Mouse (Mus musculus) yolk sac, embryonic 10.5 days (tissue): Measurements from ENCODE around the gene Bcl2.

Source experiments
- DNase-seq: peaks from one replicate; pipeline ENCODE4 v3.0.0-alpha.2; 2017; ENCODE audit warnings: low spot score

Bcl2 gene

GRCm38 (mm10) chr1:106664978-106665377, 49.1 kb downstream of the Bcl2 start:
- no peak for DNase-seq

- no peak for DNase-seq
These were observed 51.6 kb downstream of the Bcl2 start for GRCm38 (mm10) chr1:106662486-106662885.

- no peak for DNase-seq
These were observed 55.7 kb downstream of the Bcl2 start for GRCm38 (mm10) chr1:106658293-106658847.

DNA sequence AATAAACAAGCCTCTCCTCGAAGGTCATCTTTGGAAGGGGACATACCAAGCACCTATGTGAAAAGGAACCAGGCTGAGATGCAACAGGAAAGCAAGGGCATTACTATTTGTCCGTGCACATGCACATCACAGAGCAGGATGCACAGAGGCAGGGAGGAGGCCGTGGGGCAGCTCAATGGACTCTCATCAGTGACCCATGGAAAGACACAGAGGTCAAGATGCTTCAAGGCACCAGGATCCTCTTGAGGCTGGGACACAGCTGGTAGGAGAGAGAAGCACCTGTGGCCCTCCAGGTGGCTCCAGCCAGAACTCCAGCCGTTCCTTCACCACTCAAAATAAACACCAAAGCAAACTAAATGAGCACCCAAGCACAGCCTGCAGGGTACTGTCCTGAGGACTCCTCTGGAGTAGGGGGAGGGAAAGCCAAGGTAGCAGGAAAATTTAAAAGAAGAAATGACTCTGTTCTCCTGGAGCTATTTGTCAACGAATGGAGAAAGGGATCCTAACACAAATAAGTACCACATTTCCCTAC, 57.8 kb downstream of the Bcl2 start:
- no peak for DNase-seq

DNA sequence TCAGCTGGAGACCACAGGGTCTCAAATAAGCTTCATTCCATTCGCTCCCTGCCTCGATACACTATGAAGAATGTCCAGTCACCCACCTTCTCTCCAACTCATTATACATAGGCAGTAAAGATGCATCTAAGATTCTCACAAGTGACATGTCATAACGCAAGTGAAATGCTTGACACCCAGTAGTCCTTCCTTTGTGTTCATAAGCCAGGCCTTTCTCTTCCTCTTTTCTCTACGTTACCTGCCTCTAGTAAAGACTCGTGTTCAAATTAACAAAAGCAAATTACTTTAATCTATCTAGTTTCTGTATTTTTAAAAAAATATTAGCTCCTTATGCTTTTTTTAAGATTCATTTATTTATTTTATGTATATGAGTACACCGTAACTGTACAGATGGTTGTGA, 59.8 kb downstream of the Bcl2 start:
- DNase-seq: no peak

DNA sequence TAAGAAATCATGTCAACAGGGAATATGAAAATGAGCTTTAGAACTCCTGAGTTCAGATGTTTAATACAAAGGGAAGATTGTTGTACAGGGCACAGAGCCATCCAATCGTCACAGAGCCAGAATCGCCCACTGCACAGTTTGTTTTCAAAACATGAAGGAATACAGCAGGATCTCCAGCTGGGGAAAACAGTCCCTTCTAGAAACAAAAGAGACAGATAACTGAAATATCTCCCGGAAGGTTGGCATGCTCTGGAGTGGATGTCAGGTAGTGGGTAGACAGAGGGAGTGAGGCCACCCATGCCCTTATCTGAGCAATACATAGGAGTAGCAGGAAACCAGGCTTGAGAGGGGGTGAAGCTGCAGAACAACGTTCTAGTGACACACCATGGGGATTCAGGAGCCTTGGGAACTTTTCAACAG, 60.6 kb downstream of the Bcl2 start:
- DNase-seq: no peak

- no peak for DNase-seq
These were observed 62.9 kb downstream of the Bcl2 start for GRCm38 (mm10) chr1:106651211-106651610.

DNA sequence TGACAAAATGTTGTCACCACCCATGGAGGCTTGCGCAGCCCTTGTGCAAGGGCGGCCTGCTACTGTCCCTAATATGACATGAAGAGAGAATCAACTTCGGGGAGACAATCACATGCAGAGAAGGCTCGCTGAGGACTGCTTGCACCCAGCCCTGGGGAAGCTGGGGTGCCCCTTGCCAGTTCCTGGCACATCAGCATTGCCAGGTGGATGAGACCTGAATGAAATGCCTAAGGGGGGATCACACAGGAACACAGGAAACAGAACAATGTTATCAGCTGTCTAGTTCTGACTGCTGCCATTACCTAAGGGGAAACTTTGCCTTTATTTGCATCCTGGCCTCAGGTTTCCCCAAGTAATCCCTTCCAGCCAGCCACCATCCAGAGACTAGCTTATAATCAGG, 63.6 kb downstream of the Bcl2 start:
- no peak for DNase-seq

GRCm38 (mm10) chr1:106647336-106647735, 66.7 kb downstream of the Bcl2 start:
- no peak for DNase-seq

- DNase-seq: no peak
These were observed 69.5 kb downstream of the Bcl2 start for GRCm38 (mm10) chr1:106644566-106644965.

- DNase-seq: no peak
These were observed 70.5 kb downstream of the Bcl2 start for GRCm38 (mm10) chr1:106643527-106643926.

DNA sequence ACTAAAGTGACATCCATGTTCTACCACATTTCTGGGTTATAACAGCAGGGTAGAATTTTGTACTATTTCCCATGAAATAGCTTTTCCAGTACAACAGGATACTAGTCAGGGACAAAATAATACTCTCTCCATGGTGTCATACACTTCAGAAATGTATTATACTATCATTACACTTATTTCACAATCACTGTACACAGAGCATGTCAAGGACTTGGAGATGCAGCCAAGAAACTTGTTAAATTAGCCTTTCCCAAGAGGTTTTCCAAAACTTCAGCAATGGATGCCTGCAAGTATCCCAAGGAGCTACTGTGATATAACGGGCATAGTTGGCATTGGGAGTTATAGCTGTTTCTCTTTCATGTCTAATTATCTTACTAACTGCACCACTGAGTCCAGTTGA, 73.5 kb downstream of the Bcl2 start:
- DNase-seq: no peak

- DNase-seq: no peak
These were observed 76.4 kb downstream of the Bcl2 start for GRCm38 (mm10) chr1:106637705-106638104.

GRCm38 (mm10) chr1:106636714-106637113, 77.4 kb downstream of the Bcl2 start:
- no peak for DNase-seq

- no peak for DNase-seq
These were observed 80.9 kb downstream of the Bcl2 start for GRCm38 (mm10) chr1:106633207-106633606.

DNA sequence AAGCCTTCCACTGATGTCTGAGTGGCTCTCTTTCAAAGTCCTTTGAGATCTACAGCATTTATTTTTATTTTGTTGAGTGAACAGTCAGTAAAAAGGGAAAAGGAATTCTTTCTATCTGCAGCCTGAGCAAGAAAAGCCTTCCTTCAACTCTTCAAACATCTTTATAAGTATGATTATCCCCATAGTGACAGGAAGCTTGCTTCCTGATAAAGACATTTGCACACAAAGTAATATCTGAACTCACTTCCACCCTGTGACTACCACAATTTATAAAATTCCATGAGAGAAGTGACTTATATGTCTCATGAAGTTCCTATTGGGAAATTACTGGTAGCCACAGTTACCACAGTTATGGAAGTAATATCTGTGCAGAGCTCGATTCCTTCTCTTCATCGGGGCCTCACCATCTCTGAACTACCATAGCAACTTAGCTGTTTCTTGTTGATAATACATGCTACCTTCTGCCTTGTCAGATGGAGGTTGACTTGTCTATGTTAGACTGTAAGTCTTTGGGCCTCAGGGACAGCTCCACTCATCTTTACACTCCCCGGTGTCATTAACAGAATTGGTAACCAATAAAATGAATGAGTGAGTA, 82.1 kb downstream of the Bcl2 start:
- DNase-seq: no peak

DNA sequence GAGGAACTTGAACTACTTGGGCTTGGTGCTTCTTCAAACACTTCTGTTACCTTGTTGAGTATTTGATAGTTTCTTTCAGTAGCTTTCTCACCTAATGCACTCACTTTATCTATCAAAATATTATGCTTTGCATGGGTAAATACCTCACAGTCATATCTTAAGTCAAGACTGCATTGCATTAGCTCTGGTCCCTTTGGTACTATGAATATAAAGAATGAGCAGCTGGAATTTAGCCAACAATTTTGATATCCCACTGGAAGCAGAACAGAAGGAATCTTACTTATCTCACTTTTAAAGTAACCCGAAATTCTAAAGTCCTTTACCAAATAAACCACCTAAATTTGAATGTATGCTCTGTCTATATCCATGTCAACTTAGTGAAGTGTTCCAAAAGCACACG, 83.1 kb downstream of the Bcl2 start:
- no peak for DNase-seq

GRCm38 (mm10) chr1:106629931-106630682, 84.0 kb downstream of the Bcl2 start:
- DNase-seq: peak; percentile 45

DNA sequence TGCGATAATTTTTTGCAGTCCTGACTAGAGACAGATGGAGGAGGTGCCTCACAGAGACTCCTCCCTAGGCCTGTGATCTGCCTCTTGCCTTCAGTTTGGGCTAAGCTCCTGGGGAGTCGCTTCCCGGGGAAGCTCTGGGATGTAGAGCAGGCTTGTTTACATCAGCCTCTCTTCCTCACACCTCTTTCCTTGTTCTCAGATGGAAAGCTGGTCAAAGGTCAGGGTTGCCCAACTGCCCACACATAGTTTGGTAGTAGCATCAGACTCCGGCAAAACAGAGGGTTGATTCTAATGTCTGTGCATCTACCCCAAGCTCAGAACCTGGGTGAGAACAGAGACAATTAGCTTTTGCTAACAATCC, 84.6 kb downstream of the Bcl2 start:
- DNase-seq: peak; percentile 60

DNA sequence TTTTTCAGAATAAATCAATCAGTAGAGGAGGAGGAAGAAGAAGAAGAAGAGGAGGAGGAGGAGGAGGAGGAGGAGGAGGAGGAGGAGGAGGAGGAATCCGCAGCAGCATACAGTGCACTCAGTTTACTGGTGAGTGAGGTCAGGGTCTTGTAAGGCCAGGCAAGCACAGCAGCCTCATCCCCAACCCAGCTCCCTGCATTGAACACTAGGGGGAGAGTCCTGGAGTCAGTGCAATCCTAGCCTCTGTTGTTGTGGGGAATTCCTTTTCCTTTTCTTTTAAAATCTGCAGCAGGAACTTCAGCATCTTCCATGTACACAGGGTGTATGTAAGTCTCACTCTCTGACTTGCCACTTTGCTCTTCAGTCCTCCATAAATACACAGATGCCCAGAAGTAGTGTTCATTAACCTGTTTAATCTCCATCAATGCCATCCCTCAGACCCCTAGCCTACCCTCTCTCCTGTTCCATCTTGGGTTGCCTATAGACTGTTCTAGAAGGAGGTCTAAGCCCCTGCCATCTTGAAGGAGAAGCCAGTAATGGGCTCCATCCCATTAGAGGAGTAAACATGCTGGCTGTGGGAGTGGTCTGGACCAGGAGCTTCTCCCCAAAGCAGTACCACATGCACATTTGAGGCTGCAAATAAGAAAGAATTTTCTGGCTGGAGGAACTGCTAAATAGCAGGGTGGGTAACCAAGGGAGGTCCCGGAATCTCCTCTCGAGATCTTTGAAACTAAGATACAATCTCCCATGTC, 85.2 kb downstream of the Bcl2 start:
- DNase-seq: peak; percentile 15

DNA sequence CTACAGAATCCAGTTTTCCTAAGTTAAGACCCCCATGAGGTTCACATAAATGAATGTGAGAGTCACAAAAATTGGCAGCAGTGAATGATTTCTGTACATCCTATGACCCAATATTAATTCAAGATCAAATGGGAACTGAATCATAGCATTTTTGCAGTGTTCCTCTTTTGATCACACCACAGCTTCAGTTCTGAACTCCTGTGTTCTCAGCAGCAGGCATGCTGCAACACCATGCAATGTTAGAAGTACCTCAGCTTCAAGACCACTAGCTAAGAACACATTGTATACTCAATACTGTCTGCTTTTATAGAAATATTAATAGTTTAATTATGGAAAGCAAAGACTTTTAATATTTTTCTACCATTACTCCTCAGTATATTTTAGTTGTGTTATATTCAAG, 85.8 kb downstream of the Bcl2 start:
- DNase-seq: no peak

GRCm38 (mm10) chr1:106627241-106627640, 86.8 kb downstream of the Bcl2 start:
- no peak for DNase-seq
